Mouse (Mus musculus): ENCODE results near the gene Srf.

DNA sequence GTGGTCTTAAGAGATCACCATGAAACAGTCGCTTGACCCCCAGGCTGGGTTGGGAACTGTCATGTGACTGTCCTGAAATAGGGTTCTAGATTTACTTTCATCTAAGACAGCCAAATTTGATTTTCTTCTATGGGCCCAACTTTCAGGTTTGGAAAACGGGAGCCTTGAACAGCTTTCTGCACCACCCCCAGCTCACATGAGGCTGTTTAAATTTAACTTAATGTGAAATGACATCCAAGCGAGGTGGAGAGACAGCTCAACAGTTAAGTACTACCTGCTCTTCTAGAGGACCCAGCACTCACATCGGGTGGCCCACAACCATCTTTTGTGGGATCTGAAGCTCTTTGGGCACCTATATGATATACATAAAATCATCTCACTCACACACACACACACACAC, 43.0 kb upstream of the Srf start:
- TF ChIP-seq CTCF (IDR thresholded peaks at IDR 0.05; ENCODE audit: extremely low read depth, insufficient read depth, low read length) (no peak), POLR2A (IDR thresholded peaks at IDR 0.05; ENCODE audit: extremely low read depth, insufficient read depth, low read length) (no peak)

Data from cortical plate, adult 2 months (tissue).